Mouse (Mus musculus): ENCODE results near the gene Rnf40.
A peak's percentile ranks its signal among the peaks of the same experiment; 100 is the strongest.

Gene Rnf40

GRCm38 (mm10) chr7:127588011-127588871, at the start of gene Rnf40, which contains the start of gene Ccdc189:
Rnf40 (plus strand) TSS chr7:127588767.
Ccdc189 (minus strand) TSS chr7:127588595.
- peak; percentile 99 for DNase-seq (ENCODE audit: low read depth, low spot score)

- no peak for DNase-seq (ENCODE audit: low read depth, low spot score)
These were observed 46.9 kb upstream of the Rnf40 start for GRCm38 (mm10) chr7:127541671-127542070.

- DNase-seq (ENCODE audit: low read depth, low spot score): no peak
These were observed 39.3 kb upstream of the Rnf40 start for GRCm38 (mm10) chr7:127549116-127549835.

- no peak for DNase-seq (ENCODE audit: low read depth, low spot score)
These were observed 37.0 kb upstream of the Rnf40 start for GRCm38 (mm10) chr7:127551558-127551957.

- peak; percentile 28 for DNase-seq (ENCODE audit: low read depth, low spot score)
These were observed 28.0 kb upstream of the Rnf40 start for GRCm38 (mm10) chr7:127560580-127560979.

GRCm38 (mm10) chr7:127561340-127561858, 27.2 kb upstream of the Rnf40 start, which contains the start of gene Tmem265:
Tmem265 (plus strand) TSS chr7:127561390.
- peak; percentile 14 for DNase-seq (ENCODE audit: low read depth, low spot score)

GRCm38 (mm10) chr7:127564381-127565150, 24.0 kb upstream of the Rnf40 start:
- peak; percentile 26 for DNase-seq (ENCODE audit: low read depth, low spot score)

- DNase-seq (ENCODE audit: low read depth, low spot score): peak; percentile 99
These were observed 15.6 kb upstream of the Rnf40 start, which contains the start of gene Phkg2 for GRCm38 (mm10) chr7:127572895-127573471. Phkg2 (plus strand) TSS chr7:127573340.

GRCm38 (mm10) chr7:127573503-127574008, 15.0 kb upstream of the Rnf40 start:
- no peak for DNase-seq (ENCODE audit: low read depth, low spot score)

- DNase-seq (ENCODE audit: low read depth, low spot score): no peak
These were observed 14.5 kb upstream of the Rnf40 start for GRCm38 (mm10) chr7:127574115-127574514.

GRCm38 (mm10) chr7:127583260-127583659, 5.3 kb upstream of the Rnf40 start:
- DNase-seq (ENCODE audit: low read depth, low spot score): no peak

- no peak for DNase-seq (ENCODE audit: low read depth, low spot score)
These were observed 3.5 kb upstream of the Rnf40 start for GRCm38 (mm10) chr7:127585031-127585430.

- DNase-seq (ENCODE audit: low read depth, low spot score): no peak
These were observed 2.4 kb upstream of the Rnf40 start for GRCm38 (mm10) chr7:127586149-127586548.

- DNase-seq (ENCODE audit: low read depth, low spot score): no peak
These were observed 1.4 kb upstream of the Rnf40 start for GRCm38 (mm10) chr7:127587196-127587595.

GRCm38 (mm10) chr7:127588901-127589300, 334 bp downstream of the Rnf40 start:
- no peak for DNase-seq (ENCODE audit: low read depth, low spot score)

- no peak for DNase-seq (ENCODE audit: low read depth, low spot score)
These were observed 1.1 kb downstream of the Rnf40 start for GRCm38 (mm10) chr7:127589637-127590036.

- peak; percentile 21 for DNase-seq (ENCODE audit: low read depth, low spot score)
These were observed 2.5 kb downstream of the Rnf40 start for GRCm38 (mm10) chr7:127591108-127591507.

- DNase-seq (ENCODE audit: low read depth, low spot score): peak; percentile 85
These were observed 4.0 kb downstream of the Rnf40 start for GRCm38 (mm10) chr7:127592575-127592974.

GRCm38 (mm10) chr7:127596747-127597146, 8.2 kb downstream of the Rnf40 start:
- no peak for DNase-seq (ENCODE audit: low read depth, low spot score)

GRCm38 (mm10) chr7:127600612-127601011, 12.0 kb downstream of the Rnf40 start:
- no peak for DNase-seq (ENCODE audit: low read depth, low spot score)

GRCm38 (mm10) chr7:127601735-127602134, 13.2 kb downstream of the Rnf40 start:
- DNase-seq (ENCODE audit: low read depth, low spot score): no peak
